Mouse (Mus musculus) limb, embryonic 10.5 days (tissue): Measurements from ENCODE around the gene Pagr1b. TPM values are rescaled to one million over a fixed set of nuclear protein-coding genes. Genes with fewer than 3 reads are reported as not detected.

Source experiments
- DNase-seq: peaks from one replicate; pipeline ENCODE4 v3.0.0-alpha.2; 2017; ENCODE audit warnings: low spot score
- H3K27ac ChIP-seq: fragments of 300-500 bp; sonication (generic); 2 replicates; pipeline ENCODE4 v1.5.1; 2016; ENCODE audit warnings: mild to moderate bottlenecking
- H3K27me3 ChIP-seq: fragments of 300-500 bp; sonication (generic); 2 replicates; pipeline ENCODE4 v1.6.1; 2016; ENCODE audit warnings: low read depth, mild to moderate bottlenecking; ENCODE audit not compliant: poor library complexity, severe bottlenecking
- H3K36me3 ChIP-seq: fragments of 300-500 bp; sonication (generic); 2 replicates; pipeline ENCODE4 v1.6.1; 2016; ENCODE audit warnings: mild to moderate bottlenecking, moderate library complexity
- H3K4me1 ChIP-seq: fragments of 300-500 bp; sonication (generic); 2 replicates; pipeline ENCODE4 v1.6.1; 2016
- H3K4me3 ChIP-seq: fragments of 300-500 bp; sonication (generic); 2 replicates; pipeline ENCODE4 v1.5.1; 2016; ENCODE audit warnings: mild to moderate bottlenecking, moderate library complexity
- H3K9me3 ChIP-seq: fragments of 300-500 bp; sonication (generic); replicated peaks from 2 replicates; pipeline ENCODE4 v1.6.1; 2016; ENCODE audit warnings: mild to moderate bottlenecking
- WGBS: fragments of 180-500 bp; shearing (Covaris S2); methylation state at CpG from one replicate; pipeline ENCODE4 v1.1.7; 2016; 5-methylcytosine and 5-hydroxymethylcytosine counted together
- polyA plus RNA-seq: library from polyadenylated mRNA; unstranded; fragments of >200 nt; fragmentation: Nextera tagmentation; extraction: Ambion mirVana; gene quantifications from 2 replicates; pipeline ENCODE4 v1.2.1, GENCODE M21; 2016

Gene Pagr1b
- polyA plus RNA-seq, 1 experiment from 2014 or later: 0.90 TPM

GRCm38 (mm10) chr7:127016971-127017949 is 976 bp upstream of the Pagr1b start, which contains the start of gene Pagr1a:
Gene Pagr1a, minus strand, starts transcription at chr7:127017352.
- Histone ChIP-seq H3K27me3 (no peaks in the 10 kb centered on the region), H3K36me3 (peaks cover 45% of the 10 kb centered on the region), H3K9me3 (no peaks in the 10 kb centered on the region), H3K27ac (peak within 1 kb of the TSS; percentile 98), H3K4me1 (peaks cover 71% of the 10 kb centered on the region), H3K4me3 (peak within 1 kb of the TSS; percentile 87)
- peak; percentile 97 for DNase-seq
- WGBS: 5% methylated on average over 39 of the region's 39 CpGs

GRCm38 (mm10) chr7:127016486-127016938 is 228 bp upstream of the Pagr1b start:
- Histone ChIP-seq H3K27ac (peak overlapping the region; percentile 98), H3K4me3 (peak overlapping the region; percentile 87), H3K27me3 (no peaks in the 10 kb centered on the region), H3K9me3 (no peaks in the 10 kb centered on the region), H3K36me3 (peaks cover 44% of the 10 kb centered on the region), H3K4me1 (peaks cover 64% of the 10 kb centered on the region)
- under 1% methylated on average over 22 of the region's 22 CpGs for WGBS
- DNase-seq: peak; percentile 72

- no peaks in the 10 kb centered on the region for H3K9me3 ChIP-seq
- peak overlapping the region; percentile 87 for H3K4me3 ChIP-seq
- H3K27me3 ChIP-seq: no peaks in the 10 kb centered on the region
- DNase-seq: no peak
- 4% methylated on average over 10 of the region's 10 CpGs for WGBS
- H3K36me3 ChIP-seq: peaks cover 47% of the 10 kb centered on the region
- peak overlapping the region; percentile 98 for H3K27ac ChIP-seq
- peaks cover 59% of the 10 kb centered on the region for H3K4me1 ChIP-seq
These were observed 203 bp downstream of the Pagr1b start for GRCm38 (mm10) chr7:127016081-127016480.

GRCm38 (mm10) chr7:127014993-127015392 is 1.3 kb downstream of the Pagr1b start:
- WGBS: 92% methylated on average over 12 of the region's 12 CpGs
- no peak for DNase-seq
- H3K9me3 ChIP-seq: no peaks in the 10 kb centered on the region
- peaks cover 48% of the 10 kb centered on the region for H3K4me1 ChIP-seq
- H3K27me3 ChIP-seq: no peaks in the 10 kb centered on the region
- peaks cover 48% of the 10 kb centered on the region for H3K36me3 ChIP-seq
- H3K4me3 ChIP-seq: peak overlapping the region; percentile 87
- peak overlapping the region; percentile 98; the same call in 1 of the 2 replicates for H3K27ac ChIP-seq

DNA sequence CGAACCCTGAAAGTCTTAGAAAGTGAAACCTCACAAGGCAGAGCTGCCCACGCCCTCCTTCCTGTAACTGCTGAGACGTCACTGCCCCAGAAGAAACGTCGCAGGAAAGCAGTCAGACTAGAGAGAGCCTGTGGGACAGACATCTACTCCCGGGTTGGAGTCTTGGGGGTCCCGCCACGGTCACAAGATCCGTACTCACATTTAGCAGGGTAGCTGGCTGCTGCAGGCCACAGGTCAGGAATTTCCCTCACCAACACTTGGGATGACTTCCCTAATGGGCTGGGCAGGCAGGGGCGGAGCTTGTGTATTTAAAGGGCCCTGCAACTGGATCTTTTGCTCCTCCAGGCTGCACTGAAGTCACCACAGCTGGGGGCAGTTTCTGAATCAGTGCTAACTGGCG is 2.0 kb downstream of the Pagr1b start, which contains the start of gene Mvp:
Mvp (minus strand) TSS at position 302 of the 400 bp plus-strand sequence.
- 50% methylated on average over 11 of the region's 11 CpGs for WGBS

GRCm38 (mm10) chr7:127013385-127013784 is 2.9 kb downstream of the Pagr1b start:
- Histone ChIP-seq H3K4me1 (peaks cover 32% of the 10 kb centered on the region), H3K9me3 (no peaks in the 10 kb centered on the region), H3K4me3 (no peak overlapping the region), H3K27me3 (no peaks in the 10 kb centered on the region), H3K27ac (no peak overlapping the region), H3K36me3 (peaks cover 48% of the 10 kb centered on the region)
- 89% methylated on average over 6 of the region's 6 CpGs for WGBS
- DNase-seq: no peak

More for the DNA sequence above, 2.0 kb downstream of the Pagr1b start, which contains the start of gene Mvp:
- Histone ChIP-seq H3K4me1 (peaks cover 42% of the 10 kb centered on the region), H3K27me3 (no peaks in the 10 kb centered on the region), H3K4me3 (peak within 1 kb of the TSS; percentile 87), H3K9me3 (no peaks in the 10 kb centered on the region), H3K36me3 (peaks cover 48% of the 10 kb centered on the region), H3K27ac (peak within 1 kb of the TSS; percentile 98)
- peak; percentile 54 for DNase-seq

GRCm38 (mm10) chr7:127012845-127013244 is 3.4 kb downstream of the Pagr1b start:
- WGBS: 93% methylated on average over 10 of the region's 10 CpGs
- peaks cover 27% of the 10 kb centered on the region for H3K4me1 ChIP-seq

DNA sequence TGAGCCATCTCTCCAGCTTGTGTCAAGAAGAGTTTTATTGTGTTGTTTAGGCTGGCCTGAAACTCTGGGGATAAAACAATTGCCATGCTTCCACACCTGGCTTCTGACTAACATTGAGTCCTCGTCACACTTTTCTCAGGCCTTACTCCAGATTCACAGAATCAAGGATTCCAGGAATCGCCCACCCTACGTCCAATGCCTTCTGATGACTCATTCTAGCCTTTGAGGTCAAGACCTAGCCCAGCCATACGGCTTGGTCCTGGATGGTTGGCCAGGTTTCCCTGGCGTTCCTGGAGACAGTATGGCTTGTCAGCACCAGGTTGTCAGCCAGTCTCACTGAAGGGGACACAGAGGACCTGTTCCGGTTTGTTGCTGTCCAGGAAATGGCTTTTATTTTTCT is 3.9 kb downstream of the Pagr1b start:
- peaks cover 24% of the 10 kb centered on the region for H3K4me1 ChIP-seq
- no peak overlapping the region for H3K27ac ChIP-seq
- H3K27me3 ChIP-seq: no peaks in the 10 kb centered on the region
- no peak overlapping the region for H3K4me3 ChIP-seq
- DNase-seq: no peak
- WGBS: 89% methylated on average over 6 of the region's 6 CpGs
- H3K36me3 ChIP-seq: peaks cover 48% of the 10 kb centered on the region
- H3K9me3 ChIP-seq: no peaks in the 10 kb centered on the region

More at GRCm38 (mm10) chr7:127012845-127013244, 3.4 kb downstream of the Pagr1b start:
- peaks cover 48% of the 10 kb centered on the region for H3K36me3 ChIP-seq
- no peak overlapping the region for H3K4me3 ChIP-seq
- no peaks in the 10 kb centered on the region for H3K27me3 ChIP-seq
- no peak overlapping the region for H3K27ac ChIP-seq
- no peaks in the 10 kb centered on the region for H3K9me3 ChIP-seq
- no peak for DNase-seq

DNA sequence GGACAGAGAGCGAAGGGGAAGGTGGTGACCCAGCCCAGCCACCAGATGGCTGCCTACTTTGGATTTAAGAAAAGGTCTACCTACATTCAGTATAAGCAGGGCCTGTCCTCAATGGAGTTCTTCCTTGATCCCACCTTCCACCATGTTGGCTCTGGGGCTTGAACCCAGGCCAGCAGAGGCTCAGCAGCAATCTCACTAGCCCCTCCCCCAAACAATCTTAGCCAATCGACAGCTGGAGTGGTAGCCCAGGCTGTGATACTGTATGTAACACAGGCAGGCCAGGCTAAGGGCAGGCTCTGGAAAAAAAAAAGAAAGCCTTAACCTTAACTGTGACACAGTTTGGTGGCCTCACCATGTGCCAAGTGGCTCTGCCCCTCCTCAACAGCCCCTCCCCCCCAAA is 4.6 kb downstream of the Pagr1b start:
- WGBS: 68% methylated on average over 2 of the region's 2 CpGs
- Histone ChIP-seq H3K4me1 (peaks cover 24% of the 10 kb centered on the region), H3K4me3 (no peak overlapping the region), H3K27me3 (no peaks in the 10 kb centered on the region), H3K36me3 (peaks cover 48% of the 10 kb centered on the region), H3K27ac (no peak overlapping the region), H3K9me3 (no peaks in the 10 kb centered on the region)
- DNase-seq: no peak

DNA sequence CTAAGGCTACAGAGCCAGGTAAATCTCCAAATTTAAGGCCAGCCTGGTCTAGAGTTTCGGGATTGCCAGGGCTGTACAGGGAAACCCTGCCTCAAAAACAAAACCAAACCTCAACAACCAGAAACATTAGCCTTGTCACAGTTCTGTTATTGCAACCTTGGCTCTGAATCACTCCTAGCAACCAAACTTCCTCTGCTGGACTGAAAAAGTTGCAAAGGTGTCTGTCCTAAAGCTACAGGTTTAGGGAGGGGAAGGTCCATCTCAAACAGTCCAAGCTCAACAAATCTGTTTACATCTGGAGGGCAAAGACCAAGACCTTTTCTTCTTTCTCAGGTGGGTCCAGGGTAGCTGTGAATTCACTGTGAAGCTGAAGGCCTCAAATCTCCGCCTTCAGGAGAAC is 5.2 kb downstream of the Pagr1b start:
- no peaks in the 10 kb centered on the region for H3K27me3 ChIP-seq
- 90% methylated on average over 2 of the region's 2 CpGs for WGBS
- H3K4me1 ChIP-seq: peaks cover 22% of the 10 kb centered on the region
- H3K4me3 ChIP-seq: no peak overlapping the region
- no peaks in the 10 kb centered on the region for H3K9me3 ChIP-seq
- no peak for DNase-seq
- peaks cover 48% of the 10 kb centered on the region for H3K36me3 ChIP-seq
- H3K27ac ChIP-seq: no peak overlapping the region

DNA sequence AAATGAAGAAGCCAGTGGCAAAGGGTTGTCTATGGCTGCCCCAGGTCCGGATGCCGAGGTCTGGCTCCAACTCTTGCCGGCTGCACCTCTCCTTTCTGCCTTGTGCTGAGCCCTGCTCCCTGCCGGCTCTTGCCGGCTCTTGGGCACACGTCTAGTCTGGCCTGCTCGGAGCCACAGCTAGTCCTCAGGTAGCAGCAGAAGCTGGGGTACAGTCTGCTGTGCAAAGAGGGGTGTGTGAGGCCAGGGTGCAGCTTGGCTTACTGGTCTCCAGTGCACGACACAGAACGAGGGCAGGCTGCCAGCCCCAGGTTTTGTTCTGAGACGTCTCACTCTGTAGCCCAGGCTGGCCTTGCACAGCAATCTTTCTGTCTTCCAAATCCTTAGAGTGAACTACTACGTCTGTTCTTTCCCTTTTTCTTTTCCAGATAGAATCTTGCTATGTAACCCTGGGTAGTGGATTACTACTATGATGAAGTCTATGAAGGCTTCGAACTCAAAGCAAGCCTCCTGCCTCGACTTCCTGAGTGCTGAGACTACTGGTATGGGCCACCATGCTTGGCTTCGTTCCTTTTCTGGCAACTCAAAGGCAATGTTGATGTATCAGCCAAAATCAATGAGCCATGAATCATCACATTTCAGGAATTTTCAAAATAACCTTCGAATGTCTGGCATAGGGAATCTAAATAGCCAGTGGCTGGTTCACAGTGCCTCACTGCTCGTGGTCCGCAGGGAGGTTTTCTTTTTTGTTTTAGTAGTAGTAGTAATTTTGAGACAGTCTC is 6.8 kb downstream of the Pagr1b start:
- 88% methylated on average over 17 of the region's 17 CpGs for WGBS
- 0 out of 2 replicates have a peak overlapping the region, but pooled peaks have one; percentile 64 for H3K27ac ChIP-seq

GRCm38 (mm10) chr7:127008239-127009019 is 7.9 kb downstream of the Pagr1b start:
- Histone ChIP-seq H3K27ac (peak overlapping the region; percentile 64), H3K27me3 (no peaks in the 10 kb centered on the region), H3K4me3 (0 out of 2 replicates have a peak overlapping the region, but pooled peaks have one; percentile 1), H3K9me3 (no peaks in the 10 kb centered on the region), H3K36me3 (peaks cover 23% of the 10 kb centered on the region), H3K4me1 (no peaks in the 10 kb centered on the region; the same call in 1 of the 2 replicates)
- WGBS: 72% methylated on average over 9 of the region's 9 CpGs
- no peak for DNase-seq

More for the DNA sequence above, 6.8 kb downstream of the Pagr1b start:
- peaks cover 7% of the 10 kb centered on the region for H3K4me1 ChIP-seq
- H3K4me3 ChIP-seq: no peak overlapping the region
- H3K9me3 ChIP-seq: no peaks in the 10 kb centered on the region
- H3K27me3 ChIP-seq: no peaks in the 10 kb centered on the region
- H3K36me3 ChIP-seq: peaks cover 34% of the 10 kb centered on the region
- DNase-seq: no peak
